Mouse (Mus musculus) embryonic fibroblast, embryonic 13.5 days (primary cell): Measurements from ENCODE around the gene Colgalt2. TPM values are rescaled to one million over a fixed set of nuclear protein-coding genes. Genes with fewer than 3 reads are reported as not detected.

ENCODE experiments used
- H3K27ac ChIP-seq: 2 replicates; pipeline ENCODE4 v1.5.1; 2012; ENCODE audit warnings: low read length, control low read depth, inconsistent platforms; ENCODE audit not compliant: insufficient read depth
- H3K4me1 ChIP-seq: 2 replicates; pipeline ENCODE4 v1.6.1; 2011; ENCODE audit warnings: low read length; ENCODE audit not compliant: control insufficient read depth, insufficient read depth
- H3K4me3 ChIP-seq: 2 replicates; pipeline ENCODE4 v1.5.1; 2011; ENCODE audit warnings: mild to moderate bottlenecking, control low read depth, low read length; ENCODE audit not compliant: insufficient read depth
- CTCF ChIP-seq: IDR thresholded peaks from 2 replicates; pipeline ENCODE4 v1.5.1; 2011; ENCODE audit warnings: mild to moderate bottlenecking, control low read depth, low read length, moderate library complexity, borderline replicate concordance; ENCODE audit not compliant: insufficient read depth
- POLR2A ChIP-seq: IDR thresholded peaks from 2 replicates; pipeline ENCODE4 v1.6.1; 2011; ENCODE audit warnings: low read depth, mild to moderate bottlenecking, control low read depth, low read length, moderate library complexity
- polyA plus RNA-seq: library from polyadenylated mRNA; stranded (reverse); fragments of >200 nt; gene quantifications from 2 replicates; pipeline ENCODE4 v1.2.4, GENCODE M21; 2011; ENCODE audit warnings: low read depth; ENCODE audit not compliant: missing spikeins, insufficient read length

The Colgalt2 gene
- polyA plus RNA-seq, 1 experiment, result not detected

GRCm38 (mm10) chr1:152445925-152446324 lies 46.3 kb downstream of the Colgalt2 start:
- Histone ChIP-seq H3K27ac (no peak overlapping the region), H3K4me3 (no peak overlapping the region)
- TF ChIP-seq POLR2A, result no peak
- no peak for TF ChIP-seq CTCF

GRCm38 (mm10) chr1:152454536-152454935 lies 54.9 kb downstream of the Colgalt2 start:
- Histone ChIP-seq H3K4me1 (no peaks in the 10 kb centered on the region), H3K4me3 (no peak overlapping the region), H3K27ac (no peak overlapping the region)
- TF ChIP-seq CTCF (no peak), POLR2A (no peak)

More at GRCm38 (mm10) chr1:152445925-152446324, 46.3 kb downstream of the Colgalt2 start:
- H3K4me1 ChIP-seq, result no peaks in the 10 kb centered on the region

GRCm38 (mm10) chr1:152455275-152456243 lies 55.9 kb downstream of the Colgalt2 start:
- no peaks in the 10 kb centered on the region for H3K4me1 ChIP-seq
- no peak overlapping the region for H3K4me3 ChIP-seq
- no peak for TF ChIP-seq CTCF
- TF ChIP-seq POLR2A, result no peak
- H3K27ac ChIP-seq, result no peak overlapping the region

- TF ChIP-seq POLR2A (no peak), CTCF (no peak)
- Histone ChIP-seq H3K4me1 (no peaks in the 10 kb centered on the region), H3K4me3 (no peak overlapping the region), H3K27ac (no peak overlapping the region)
Observed at GRCm38 (mm10) chr1:152456266-152456665, 56.6 kb downstream of the Colgalt2 start.

GRCm38 (mm10) chr1:152457596-152457995 lies 58.0 kb downstream of the Colgalt2 start:
- Histone ChIP-seq H3K4me1 (no peaks in the 10 kb centered on the region), H3K4me3 (no peak overlapping the region), H3K27ac (no peak overlapping the region)
- TF ChIP-seq POLR2A (no peak), CTCF (no peak)

- Histone ChIP-seq H3K4me3 (no peak overlapping the region), H3K4me1 (no peaks in the 10 kb centered on the region), H3K27ac (no peak overlapping the region)
- TF ChIP-seq POLR2A (no peak), CTCF (no peak)
Observed at GRCm38 (mm10) chr1:152458996-152459395, 59.4 kb downstream of the Colgalt2 start.

GRCm38 (mm10) chr1:152460931-152461330 lies 61.3 kb downstream of the Colgalt2 start:
- TF ChIP-seq POLR2A (no peak), CTCF (no peak)
- Histone ChIP-seq H3K27ac (no peak overlapping the region), H3K4me3 (no peak overlapping the region), H3K4me1 (no peaks in the 10 kb centered on the region)

GRCm38 (mm10) chr1:152461814-152462213 lies 62.2 kb downstream of the Colgalt2 start:
- no peak overlapping the region for H3K27ac ChIP-seq
- no peaks in the 10 kb centered on the region for H3K4me1 ChIP-seq
- TF ChIP-seq POLR2A (no peak), CTCF (no peak)
- no peak overlapping the region for H3K4me3 ChIP-seq

- H3K4me1 ChIP-seq, result no peaks in the 10 kb centered on the region
- no peak overlapping the region for H3K27ac ChIP-seq
- no peak for TF ChIP-seq CTCF
- no peak for TF ChIP-seq POLR2A
- H3K4me3 ChIP-seq, result no peak overlapping the region
Observed at GRCm38 (mm10) chr1:152462348-152462747, 62.7 kb downstream of the Colgalt2 start.

- TF ChIP-seq POLR2A (no peak), CTCF (no peak)
- Histone ChIP-seq H3K27ac (no peak overlapping the region), H3K4me3 (no peak overlapping the region), H3K4me1 (no peaks in the 10 kb centered on the region)
Observed at GRCm38 (mm10) chr1:152466280-152466679, 66.7 kb downstream of the Colgalt2 start.
